Mouse (Mus musculus) heart, embryonic 12.5 days (tissue): Measurements from ENCODE around the gene Klhl12. TPM values are rescaled to one million over a fixed set of nuclear protein-coding genes. Genes with fewer than 3 reads are reported as not detected.

ENCODE experiments used
- ATAC-seq: fragments of 200-750 bp; cut with Nextera tagmentation; 2 replicates; pipeline ENCODE4 v1.8.0; 2017; ENCODE audit warnings: moderate TSS enrichment, moderate library complexity; ENCODE audit not compliant: insufficient number of reproducible peaks, low FRiP score
- H3K27ac ChIP-seq: fragments of 300-500 bp; sonication (generic); 2 replicates; pipeline ENCODE4 v1.5.1; 2016; ENCODE audit warnings: mild to moderate bottlenecking, moderate library complexity; ENCODE audit not compliant: poor library complexity, severe bottlenecking
- H3K27me3 ChIP-seq: fragments of 300-500 bp; sonication (generic); replicated peaks from 2 replicates; pipeline ENCODE4 v1.6.1; 2016; ENCODE audit warnings: mild to moderate bottlenecking, moderate library complexity
- H3K36me3 ChIP-seq: fragments of 300-500 bp; sonication (generic); 2 replicates; pipeline ENCODE4 v1.6.1; 2016; ENCODE audit warnings: mild to moderate bottlenecking, moderate library complexity
- H3K4me1 ChIP-seq: fragments of 300-500 bp; sonication (generic); replicated peaks from 2 replicates; pipeline ENCODE4 v1.6.1; 2016; ENCODE audit warnings: mild to moderate bottlenecking
- H3K4me2 ChIP-seq: fragments of 300-500 bp; sonication (generic); 2 replicates; pipeline ENCODE4 v1.6.1; 2016; ENCODE audit warnings: mild to moderate bottlenecking, moderate library complexity
- H3K4me3 ChIP-seq: fragments of 300-500 bp; sonication (generic); 2 replicates; pipeline ENCODE4 v1.5.1; 2016; ENCODE audit warnings: mild to moderate bottlenecking
- H3K9ac ChIP-seq: fragments of 300-500 bp; sonication (generic); 2 replicates; pipeline ENCODE4 v1.6.1; 2016; ENCODE audit warnings: mild to moderate bottlenecking, moderate library complexity
- H3K9me3 ChIP-seq: fragments of 300-500 bp; sonication (generic); replicated peaks from 2 replicates; pipeline ENCODE4 v1.6.1; 2016; ENCODE audit warnings: mild to moderate bottlenecking, moderate library complexity
- WGBS: fragments of 180-500 bp; shearing (Covaris S2); methylation state at CpG from one replicate; pipeline ENCODE4 v1.1.7; 2016; 5-methylcytosine and 5-hydroxymethylcytosine counted together
- polyA plus RNA-seq: library from polyadenylated mRNA; unstranded; fragments of >200 nt; fragmentation: Nextera tagmentation; extraction: Ambion mirVana; gene quantifications from 2 replicates; pipeline ENCODE4 v1.2.1, GENCODE M21; 2016

Gene Klhl12
- polyA plus RNA-seq, 1 experiment from 2014 or later = 20.4 TPM

DNA sequence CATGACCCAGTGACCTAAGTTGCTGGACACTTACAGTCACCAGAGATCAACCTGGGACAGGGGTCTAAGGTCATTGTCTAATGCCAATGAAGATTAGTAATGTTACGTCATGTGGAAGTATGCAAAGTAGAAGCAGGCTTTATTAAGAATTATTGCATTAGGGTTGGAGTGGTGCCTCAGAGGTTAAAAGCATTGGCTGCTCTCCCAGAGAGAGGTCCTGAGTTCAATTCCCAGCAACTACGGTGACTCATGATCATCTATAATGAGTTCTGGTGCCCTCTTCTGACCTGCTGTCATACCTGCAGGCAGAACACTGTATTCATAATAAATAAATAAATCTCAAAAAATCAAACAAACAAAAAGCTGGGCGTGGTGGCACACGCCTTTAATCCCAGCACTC, 5.1 kb upstream of the Klhl12 start:
- no peaks in the 10 kb centered on the region for H3K36me3 ChIP-seq
- 81% methylated on average over 4 of the region's 4 CpGs for WGBS
- no peak overlapping the region for H3K4me2 ChIP-seq
- no peak for ATAC-seq
- no peak overlapping the region for H3K9ac ChIP-seq
- no peaks in the 10 kb centered on the region for H3K9me3 ChIP-seq
- H3K4me1 ChIP-seq = no peaks in the 10 kb centered on the region
- H3K27ac ChIP-seq = no peak overlapping the region
- no peak overlapping the region for H3K4me3 ChIP-seq
- no peaks in the 10 kb centered on the region for H3K27me3 ChIP-seq

DNA sequence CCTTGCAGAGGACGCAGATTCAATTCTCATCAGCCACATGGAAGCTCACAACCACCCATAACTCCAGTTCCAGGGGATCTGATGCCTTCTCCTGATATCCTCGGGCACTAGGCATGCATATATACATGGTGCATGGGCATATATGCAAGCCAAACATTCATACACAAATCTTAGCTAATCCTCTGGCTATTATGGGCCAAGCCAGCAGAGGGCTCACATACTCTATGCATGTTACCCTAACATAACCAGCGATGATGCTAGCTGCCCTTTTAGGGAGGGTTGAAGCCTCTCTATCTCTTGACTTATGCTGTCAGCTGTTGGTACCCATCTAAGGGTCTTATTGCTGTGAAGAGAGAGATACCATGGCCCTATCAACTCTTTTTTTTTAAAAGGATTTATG, 4.3 kb upstream of the Klhl12 start:
- Histone ChIP-seq H3K27me3 (no peaks in the 10 kb centered on the region), H3K4me2 (no peak overlapping the region), H3K4me1 (peaks cover under 1% of the 10 kb centered on the region), H3K9me3 (no peaks in the 10 kb centered on the region), H3K36me3 (no peaks in the 10 kb centered on the region), H3K4me3 (no peak overlapping the region), H3K9ac (no peak overlapping the region), H3K27ac (no peak overlapping the region)
- 42% methylated on average over 3 of the region's 3 CpGs for WGBS
- ATAC-seq = no peak

DNA sequence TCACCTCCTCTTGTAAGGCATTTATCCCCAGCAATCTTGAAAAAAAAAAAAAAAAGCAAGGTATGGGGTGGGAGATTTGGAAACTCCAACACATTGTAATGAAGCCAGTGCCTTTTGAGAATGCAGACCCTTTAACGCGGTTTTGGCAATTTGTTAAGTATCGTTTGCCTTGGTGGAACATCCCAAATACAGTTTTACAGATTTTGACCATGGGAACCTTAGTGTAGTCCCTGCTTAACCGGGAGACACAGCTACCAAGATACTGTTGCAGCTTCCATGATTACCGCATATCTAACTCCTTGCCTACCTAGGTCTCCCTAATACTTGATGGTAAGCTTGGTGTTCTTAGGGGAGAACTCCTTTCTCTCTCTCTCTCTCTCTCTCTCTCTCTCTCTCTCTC, 729 bp downstream of the Klhl12 start:
- H3K27me3 ChIP-seq = no peaks in the 10 kb centered on the region
- peak overlapping the region; percentile 29; the same call in 1 of the 2 replicates for H3K9ac ChIP-seq
- H3K4me3 ChIP-seq = peak overlapping the region; percentile 72
- H3K4me1 ChIP-seq = peaks cover 4% of the 10 kb centered on the region
- 19% methylated on average over 5 of the region's 5 CpGs for WGBS
- H3K4me2 ChIP-seq = peak overlapping the region; percentile 82
- H3K9me3 ChIP-seq = no peaks in the 10 kb centered on the region
- peaks cover 24% of the 10 kb centered on the region for H3K36me3 ChIP-seq
- no peak overlapping the region for H3K27ac ChIP-seq
- ATAC-seq = no peak

DNA sequence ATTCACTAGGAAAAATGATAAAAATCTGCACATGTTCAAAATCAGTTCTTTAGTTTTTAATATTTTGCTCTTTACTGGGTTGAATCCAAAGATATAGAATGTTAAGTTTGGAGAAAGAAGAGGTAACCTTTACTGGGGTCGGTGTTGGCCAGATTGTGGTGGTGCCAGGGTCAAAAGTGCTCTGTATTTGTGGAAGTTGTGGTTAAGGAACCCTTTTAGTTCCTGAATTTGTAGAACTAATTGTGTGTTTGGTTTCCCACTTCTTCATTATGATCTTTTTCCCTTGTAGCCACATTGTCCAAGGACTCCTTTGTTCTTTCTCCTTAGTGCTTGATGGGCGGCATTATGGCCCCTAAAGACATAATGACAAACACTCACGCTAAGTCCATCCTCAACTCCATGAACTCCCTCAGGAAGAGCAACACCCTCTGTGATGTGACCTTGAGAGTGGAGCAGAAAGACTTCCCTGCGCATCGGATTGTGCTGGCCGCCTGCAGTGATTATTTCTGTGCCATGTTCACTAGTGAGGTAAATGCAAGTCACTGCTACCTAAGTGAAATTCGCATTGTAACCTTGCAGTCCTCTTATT, 2.9 kb downstream of the Klhl12 start:
- Histone ChIP-seq H3K9ac (no peak overlapping the region), H3K4me3 (no peak overlapping the region), H3K9me3 (no peaks in the 10 kb centered on the region), H3K4me1 (peaks cover 4% of the 10 kb centered on the region), H3K27ac (no peak overlapping the region), H3K36me3 (peaks cover 38% of the 10 kb centered on the region), H3K4me2 (no peak overlapping the region), H3K27me3 (no peaks in the 10 kb centered on the region)
- WGBS = 92% methylated on average over 7 of the region's 7 CpGs
- no peak for ATAC-seq

DNA sequence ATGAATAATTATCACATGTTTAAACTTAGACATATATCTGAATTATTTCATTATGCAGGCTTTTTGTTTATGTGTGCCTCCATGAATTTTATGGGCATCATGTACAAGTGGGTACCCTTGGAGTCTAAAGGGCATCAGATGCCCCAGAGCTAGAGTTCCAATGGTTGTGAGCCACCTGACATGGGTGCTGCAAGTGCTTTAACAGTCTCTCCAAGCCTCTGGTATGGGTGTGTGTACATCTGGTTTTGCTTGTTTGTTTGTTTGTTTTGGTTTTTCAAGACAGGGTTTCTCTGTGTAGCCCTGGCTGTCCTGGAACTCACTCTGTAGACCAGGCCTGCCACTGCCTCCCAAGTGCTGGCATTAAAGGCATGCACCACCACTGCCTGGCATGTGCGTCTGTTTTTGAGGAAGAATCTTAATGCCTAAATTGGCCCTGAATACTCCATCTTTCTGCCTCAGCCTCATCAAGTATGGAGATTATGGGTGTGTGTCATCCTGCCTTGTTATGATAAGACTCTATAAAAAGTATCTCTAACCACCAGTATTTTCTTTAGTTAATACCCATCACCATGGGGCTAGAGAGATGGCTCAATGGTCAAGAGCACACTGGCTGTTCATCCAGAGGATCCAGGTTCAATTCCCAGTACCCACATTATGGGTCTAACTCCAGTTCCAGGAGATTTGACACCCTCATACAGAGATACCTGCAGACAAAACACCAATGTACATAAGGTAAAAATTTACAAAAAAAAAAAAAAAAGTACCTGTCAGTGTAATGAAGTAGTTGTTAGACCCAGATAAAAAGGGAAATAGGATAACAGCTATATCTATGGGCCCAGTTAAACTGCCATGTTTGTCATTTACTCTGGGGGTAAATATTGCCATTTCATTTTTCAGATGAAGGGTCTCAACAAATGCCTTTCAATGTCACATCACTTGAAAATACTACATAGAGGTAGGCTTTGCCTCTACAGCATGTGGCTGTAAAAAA, 5.3 kb downstream of the Klhl12 start:
- WGBS = 80% methylated on average over 1 of the region's 1 CpGs
- no peak overlapping the region for H3K9ac ChIP-seq

DNA sequence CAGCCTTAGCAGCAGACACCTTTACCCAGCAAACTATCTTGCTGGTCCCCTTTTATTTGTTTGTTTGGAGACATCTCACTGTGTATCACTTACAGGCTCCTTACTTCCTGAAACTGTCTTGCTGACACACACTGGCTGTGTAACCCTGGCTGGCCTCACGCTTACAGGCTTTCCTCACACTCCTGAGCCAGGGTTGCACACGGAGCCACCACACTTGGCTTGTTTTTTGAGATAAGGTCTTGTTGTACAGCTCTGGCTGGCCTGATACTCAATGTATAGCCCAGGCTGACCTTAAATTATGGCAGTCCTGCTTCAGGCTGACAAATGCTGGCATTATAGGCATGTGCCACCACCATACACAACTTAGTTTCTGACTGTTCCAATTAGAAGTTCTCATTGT, 29.3 kb downstream of the Klhl12 start:
- Histone ChIP-seq H3K9me3 (no peaks in the 10 kb centered on the region), H3K4me1 (no peaks in the 10 kb centered on the region), H3K27ac (no peak overlapping the region), H3K4me2 (no peak overlapping the region), H3K9ac (no peak overlapping the region), H3K36me3 (peaks cover 58% of the 10 kb centered on the region), H3K4me3 (no peak overlapping the region), H3K27me3 (no peaks in the 10 kb centered on the region)
- ATAC-seq = no peak
- WGBS = 79% methylated on average over 2 of the region's 2 CpGs

More for the DNA sequence above, 5.3 kb downstream of the Klhl12 start:
- Histone ChIP-seq H3K27me3 (no peaks in the 10 kb centered on the region), H3K4me3 (no peak overlapping the region), H3K4me1 (peaks cover 4% of the 10 kb centered on the region), H3K4me2 (no peak overlapping the region), H3K36me3 (peaks cover 53% of the 10 kb centered on the region), H3K27ac (no peak overlapping the region), H3K9me3 (no peaks in the 10 kb centered on the region)
- ATAC-seq = no peak

DNA sequence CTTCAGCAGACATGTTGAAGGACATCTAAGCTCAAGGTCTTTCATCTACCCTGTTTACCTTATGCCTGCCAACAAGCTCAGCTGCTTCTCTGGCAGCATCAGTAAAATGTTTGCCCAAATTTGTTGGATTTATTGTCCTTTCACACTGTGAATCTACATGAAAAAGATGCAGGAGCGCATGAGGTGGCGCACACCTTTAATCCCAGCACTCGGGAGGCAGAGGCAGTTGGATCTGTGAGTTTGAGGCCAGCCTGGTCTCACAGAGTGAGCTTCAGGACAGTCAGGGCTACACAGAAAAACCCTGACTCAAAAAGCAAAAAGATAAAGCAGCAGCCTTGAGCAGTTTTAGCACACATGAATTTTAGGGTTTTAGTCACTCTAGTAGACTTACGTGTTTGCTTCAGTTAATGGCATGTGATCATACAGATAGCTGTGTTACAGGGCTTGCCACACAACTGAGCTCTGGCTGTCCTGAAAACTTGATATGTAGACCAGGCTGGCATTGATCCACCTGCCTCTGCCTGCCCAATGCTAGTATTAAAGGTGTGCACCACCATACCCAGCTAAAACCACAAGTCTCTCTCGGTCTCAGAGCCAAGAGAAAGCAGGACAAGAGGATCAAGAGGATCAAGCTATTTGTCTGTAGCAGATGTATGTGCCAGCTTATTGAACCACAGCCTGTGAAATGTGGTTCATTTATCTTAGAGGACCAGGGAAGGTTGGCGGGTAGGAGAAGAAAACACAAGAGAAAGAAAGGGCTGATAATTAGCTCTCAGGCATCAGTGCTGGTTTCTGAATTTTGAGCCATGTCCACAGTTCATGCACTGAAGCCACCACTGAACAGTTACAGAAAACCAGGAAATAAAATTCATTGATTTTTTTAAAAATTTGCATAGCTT, 35.8 kb downstream of the Klhl12 start:
- Histone ChIP-seq H3K36me3 (peaks cover 30% of the 10 kb centered on the region), H3K27ac (no peak overlapping the region), H3K4me3 (no peak overlapping the region), H3K27me3 (no peaks in the 10 kb centered on the region), H3K4me1 (peaks cover 8% of the 10 kb centered on the region; the same call in 1 of the 2 replicates), H3K9ac (no peak overlapping the region), H3K4me2 (no peak overlapping the region), H3K9me3 (no peaks in the 10 kb centered on the region)
- WGBS = 93% methylated on average over 6 of the region's 6 CpGs
- ATAC-seq = no peak

DNA sequence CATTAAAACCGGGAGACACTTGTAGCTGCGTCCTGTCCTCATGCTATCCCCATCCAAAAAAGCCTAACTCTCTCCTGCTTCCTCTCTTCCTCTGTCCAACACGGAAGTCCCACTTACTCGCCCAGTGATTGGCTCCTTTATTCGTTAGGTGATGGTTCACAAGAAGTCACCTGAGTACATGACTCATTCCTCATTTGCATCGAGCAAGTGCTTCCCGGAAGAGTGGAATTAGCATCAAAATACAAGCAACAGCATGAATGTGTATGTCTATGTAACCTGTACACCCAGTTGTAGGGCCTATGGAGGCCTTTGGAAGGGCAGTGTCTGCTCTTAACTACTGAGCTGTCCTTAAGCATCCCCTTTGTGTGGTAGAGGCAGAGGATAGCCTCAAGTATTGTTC, 36.9 kb downstream of the Klhl12 start:
- Histone ChIP-seq H3K27ac (no peak overlapping the region), H3K4me1 (peaks cover 8% of the 10 kb centered on the region; the same call in 1 of the 2 replicates), H3K9me3 (no peaks in the 10 kb centered on the region), H3K4me3 (no peak overlapping the region), H3K9ac (no peak overlapping the region), H3K4me2 (no peak overlapping the region), H3K36me3 (peaks cover 30% of the 10 kb centered on the region), H3K27me3 (no peaks in the 10 kb centered on the region)
- 75% methylated on average over 7 of the region's 7 CpGs for WGBS
- no peak for ATAC-seq

DNA sequence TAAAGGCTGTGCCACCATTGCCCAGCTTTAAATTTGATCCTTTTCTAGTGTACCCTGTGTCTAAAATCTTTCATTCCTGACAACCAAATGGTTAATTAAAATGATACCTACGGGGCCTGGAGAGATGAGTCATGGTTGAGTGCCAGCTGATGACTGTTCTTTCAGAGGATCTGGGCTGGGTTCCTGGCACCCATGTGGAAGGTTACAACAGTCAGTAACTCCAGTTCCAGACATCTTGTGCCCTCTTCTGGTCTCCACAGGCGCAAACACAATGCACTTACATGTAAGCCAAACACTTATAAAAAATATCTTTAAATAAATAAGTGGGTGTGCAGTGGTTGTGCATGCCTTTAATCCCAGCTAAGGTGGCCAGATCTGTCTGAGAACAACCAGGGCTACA, 38.2 kb downstream of the Klhl12 start:
- no peak for ATAC-seq
- Histone ChIP-seq H3K9ac (no peak overlapping the region), H3K4me1 (peaks cover 8% of the 10 kb centered on the region; the same call in 1 of the 2 replicates), H3K9me3 (no peaks in the 10 kb centered on the region), H3K27me3 (no peaks in the 10 kb centered on the region), H3K36me3 (peaks cover 22% of the 10 kb centered on the region), H3K27ac (no peak overlapping the region), H3K4me3 (no peak overlapping the region), H3K4me2 (peak overlapping the region; percentile 75; the same call in 1 of the 2 replicates)
- WGBS = 83% methylated on average over 2 of the region's 2 CpGs

DNA sequence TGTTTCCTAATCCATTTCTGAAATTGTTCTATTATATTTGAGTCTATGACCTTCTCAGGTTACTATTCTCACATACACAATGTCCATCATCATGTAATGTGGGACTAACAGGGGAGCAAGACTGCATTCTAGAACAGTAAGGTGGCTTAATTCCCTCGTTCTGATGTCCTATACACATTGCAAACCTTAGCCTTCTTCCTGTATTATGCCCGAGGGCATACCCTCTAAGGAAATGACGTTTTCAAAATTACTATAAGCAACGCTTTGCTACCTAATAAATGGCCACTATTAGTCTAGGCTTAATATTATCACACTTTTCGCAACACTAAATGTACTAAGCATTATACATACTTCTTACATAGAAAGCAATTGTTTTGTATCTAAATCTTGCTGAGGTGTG, 38.6 kb downstream of the Klhl12 start:
- Histone ChIP-seq H3K4me1 (peaks cover 8% of the 10 kb centered on the region; the same call in 1 of the 2 replicates), H3K27me3 (no peaks in the 10 kb centered on the region), H3K4me2 (peak overlapping the region; percentile 75), H3K4me3 (peak overlapping the region; percentile 66), H3K9me3 (no peaks in the 10 kb centered on the region), H3K36me3 (peaks cover 22% of the 10 kb centered on the region), H3K27ac (peak overlapping the region; percentile 93; the same call in 1 of the 2 replicates), H3K9ac (peak overlapping the region; percentile 66; the same call in 1 of the 2 replicates)
- WGBS = 18% methylated on average over 5 of the region's 5 CpGs
- ATAC-seq = no peak
